Mouse (Mus musculus): ENCODE data around the gene Dmrtb1.

Gene Dmrtb1

GRCm38 (mm10) chr4:107681099-107681849, 2.8 kb downstream of the Dmrtb1 start:
- intact Hi-C loops (cut with DNase I): no loop called here

GRCm38 (mm10) chr4:107680311-107681098, 3.5 kb downstream of the Dmrtb1 start:
- intact Hi-C loops (cut with DNase I): no loop called here

GRCm38 (mm10) chr4:107675645-107676044, 8.4 kb downstream of the Dmrtb1 start:
- intact Hi-C loops (cut with DNase I): no loop called here

GRCm38 (mm10) chr4:107674322-107674644, 9.7 kb downstream of the Dmrtb1 start:
- intact Hi-C loops (cut with DNase I): no loop called here

- intact Hi-C loops (cut with DNase I): no loop called here
These were observed 10.2 kb downstream of the Dmrtb1 start for GRCm38 (mm10) chr4:107673638-107674321.

- intact Hi-C loops (cut with DNase I): no loop called here
These were observed 13.3 kb downstream of the Dmrtb1 start for GRCm38 (mm10) chr4:107670731-107671130.

GRCm38 (mm10) chr4:107668514-107668913, 15.5 kb downstream of the Dmrtb1 start:
- intact Hi-C loops (cut with DNase I): no loop called here

- intact Hi-C loops (cut with DNase I): no loop called here
These were observed 23.4 kb downstream of the Dmrtb1 start for GRCm38 (mm10) chr4:107660649-107661048.

GRCm38 (mm10) chr4:107653280-107653643, 30.8 kb downstream of the Dmrtb1 start:
- intact Hi-C loops (cut with DNase I): loop anchor here (5.0 kb wide), 1 partner anchor 231 kb away; no protein-coding TSS in a partner anchor

GRCm38 (mm10) chr4:107652598-107653279, 31.3 kb downstream of the Dmrtb1 start:
- intact Hi-C loops (cut with DNase I): loop anchor here (5.0 kb wide), 1 partner anchor 230 kb away; no protein-coding TSS in a partner anchor

- intact Hi-C loops (cut with DNase I): loop anchor here (5.0 kb wide), 1 partner anchor 229 kb away; no protein-coding TSS in a partner anchor
These were observed 33.0 kb downstream of the Dmrtb1 start for GRCm38 (mm10) chr4:107651021-107651496.

- intact Hi-C loops (cut with DNase I): no loop called here
These were observed 35.0 kb downstream of the Dmrtb1 start for GRCm38 (mm10) chr4:107648959-107649485.

- intact Hi-C loops (cut with DNase I): no loop called here
These were observed 42.4 kb downstream of the Dmrtb1 start for GRCm38 (mm10) chr4:107641624-107642023.

GRCm38 (mm10) chr4:107638303-107638702, 45.7 kb downstream of the Dmrtb1 start:
- intact Hi-C loops (cut with DNase I): loop anchor here (10.0 kb wide), 1 partner anchor 154 kb away; no protein-coding TSS in a partner anchor

GRCm38 (mm10) chr4:107637670-107638069, 46.4 kb downstream of the Dmrtb1 start:
- intact Hi-C loops (cut with DNase I): loop anchor here (10.0 kb wide), 1 partner anchor 153 kb away; no protein-coding TSS in a partner anchor

GRCm38 (mm10) chr4:107636099-107636498, 47.9 kb downstream of the Dmrtb1 start:
- intact Hi-C loops (cut with DNase I): loop anchor here (10.0 kb wide), 1 partner anchor 151 kb away; no protein-coding TSS in a partner anchor

GRCm38 (mm10) chr4:107634631-107635030, 49.4 kb downstream of the Dmrtb1 start:
- intact Hi-C loops (cut with DNase I): loop anchor here (10.0 kb wide), 1 partner anchor 150 kb away; no protein-coding TSS in a partner anchor

- intact Hi-C loops (cut with DNase I): no loop called here
These were observed 55.1 kb downstream of the Dmrtb1 start for GRCm38 (mm10) chr4:107628921-107629411.

- intact Hi-C loops (cut with DNase I): no loop called here
These were observed 55.8 kb downstream of the Dmrtb1 start for GRCm38 (mm10) chr4:107628226-107628625.

Data from adrenal gland (tissue).